Mouse (Mus musculus) lung, embryonic 15.5 days (tissue): ENCODE data around the gene Mamdc2. TPM values are rescaled to one million over a fixed set of nuclear protein-coding genes. Genes with fewer than 3 reads are reported as not detected.

Source experiments
- ATAC-seq: fragments of 200-750 bp; cut with Nextera tagmentation; 2 replicates; pipeline ENCODE4 v1.8.0; 2017; ENCODE audit warnings: moderate number of reproducible peaks, borderline replicate concordance; ENCODE audit not compliant: low FRiP score, low TSS enrichment; ENCODE audit errors: extremely low read depth
- H3K27ac ChIP-seq: fragments of 300-500 bp; sonication (generic); 2 replicates; pipeline ENCODE4 v1.5.1; 2015; ENCODE audit warnings: moderate library complexity, mild to moderate bottlenecking, inconsistent platforms
- H3K27me3 ChIP-seq: fragments of 300-500 bp; sonication (generic); 2 replicates; pipeline ENCODE4 v1.6.1; 2015; ENCODE audit warnings: inconsistent platforms
- H3K36me3 ChIP-seq: fragments of 300-500 bp; sonication (generic); 2 replicates; pipeline ENCODE4 v1.6.1; 2015; ENCODE audit warnings: inconsistent platforms
- H3K4me1 ChIP-seq: fragments of 300-500 bp; sonication (generic); 2 replicates; pipeline ENCODE4 v1.6.1; 2015; ENCODE audit warnings: inconsistent platforms
- H3K4me2 ChIP-seq: fragments of 300-500 bp; sonication (generic); 2 replicates; pipeline ENCODE4 v1.6.1; 2015; ENCODE audit warnings: inconsistent platforms, mild to moderate bottlenecking, moderate library complexity
- H3K4me3 ChIP-seq: fragments of 300-500 bp; sonication (generic); 2 replicates; pipeline ENCODE4 v1.5.1; 2015; ENCODE audit warnings: mild to moderate bottlenecking, inconsistent platforms
- H3K9ac ChIP-seq: fragments of 300-500 bp; sonication (generic); 2 replicates; pipeline ENCODE4 v1.6.1; 2015; ENCODE audit warnings: inconsistent platforms
- H3K9me3 ChIP-seq: fragments of 300-500 bp; sonication (generic); 2 replicates; pipeline ENCODE4 v1.6.1; 2016; ENCODE audit warnings: inconsistent platforms
- WGBS: fragments of 180-500 bp; shearing (Covaris S2); methylation state at CpG from one replicate; pipeline ENCODE4 v1.1.7; 2015; 5-methylcytosine and 5-hydroxymethylcytosine counted together
- polyA plus RNA-seq: library from polyadenylated mRNA; unstranded; fragments of >200 nt; fragmentation: Nextera tagmentation; extraction: Ambion mirVana; gene quantifications from 2 replicates; pipeline ENCODE4 v1.2.1, GENCODE M21; 2015

Gene Mamdc2
- polyA plus RNA-seq, 1 experiment from 2014 or later = 4.9 TPM

- Histone ChIP-seq H3K4me2 (no peak overlapping the region), H3K4me3 (no peak overlapping the region), H3K9ac (no peak overlapping the region), H3K4me1 (0 out of 2 replicates have a peak, but pooled peaks cover 3% of the 10 kb centered on the region), H3K36me3 (no peaks in the 10 kb centered on the region), H3K9me3 (no peaks in the 10 kb centered on the region), H3K27ac (no peak overlapping the region), H3K27me3 (no peaks in the 10 kb centered on the region)
- 46% methylated on average over 5 of the region's 5 CpGs for WGBS
- no peak for ATAC-seq
Measured at GRCm38 (mm10) chr19:23410800-23411199, 37.4 kb downstream of the Mamdc2 start.

GRCm38 (mm10) chr19:23410328-23410727, 37.9 kb downstream of the Mamdc2 start:
- no peaks in the 10 kb centered on the region for H3K27me3 ChIP-seq

GRCm38 (mm10) chr19:23401469-23402135, 46.6 kb downstream of the Mamdc2 start:
- no peak overlapping the region for H3K9ac ChIP-seq
- peaks cover 23% of the 10 kb centered on the region for H3K4me1 ChIP-seq
- no peak overlapping the region for H3K4me2 ChIP-seq
- no peaks in the 10 kb centered on the region for H3K36me3 ChIP-seq
- H3K9me3 ChIP-seq = no peaks in the 10 kb centered on the region
- peak overlapping the region; percentile 30; the same call in 1 of the 2 replicates for H3K27ac ChIP-seq
- H3K4me3 ChIP-seq = no peak overlapping the region
- 37% methylated on average over 12 of the region's 12 CpGs for WGBS
- ATAC-seq = peak; percentile 76; the same call in 1 of the 2 replicates
- H3K27me3 ChIP-seq = no peaks in the 10 kb centered on the region

More at GRCm38 (mm10) chr19:23410328-23410727, 37.9 kb downstream of the Mamdc2 start:
- H3K4me2 ChIP-seq = no peak overlapping the region
- 41% methylated on average over 4 of the region's 4 CpGs for WGBS
- no peak overlapping the region for H3K27ac ChIP-seq
- no peak overlapping the region for H3K4me3 ChIP-seq
- H3K4me1 ChIP-seq = 0 out of 2 replicates have a peak, but pooled peaks cover 3% of the 10 kb centered on the region
- no peaks in the 10 kb centered on the region for H3K9me3 ChIP-seq
- no peak for ATAC-seq
- H3K9ac ChIP-seq = no peak overlapping the region
- H3K36me3 ChIP-seq = no peaks in the 10 kb centered on the region

GRCm38 (mm10) chr19:23400485-23400884, 47.8 kb downstream of the Mamdc2 start:
- Histone ChIP-seq H3K4me1 (peaks cover 23% of the 10 kb centered on the region), H3K9me3 (no peaks in the 10 kb centered on the region), H3K27me3 (no peaks in the 10 kb centered on the region), H3K36me3 (no peaks in the 10 kb centered on the region), H3K27ac (peak overlapping the region; percentile 30; the same call in 1 of the 2 replicates), H3K4me2 (no peak overlapping the region), H3K4me3 (no peak overlapping the region), H3K9ac (no peak overlapping the region)
- WGBS = 24% methylated on average over 5 of the region's 5 CpGs
- ATAC-seq = peak; percentile 61

- Histone ChIP-seq H3K36me3 (no peaks in the 10 kb centered on the region), H3K9me3 (no peaks in the 10 kb centered on the region), H3K4me3 (no peak overlapping the region), H3K27me3 (no peaks in the 10 kb centered on the region), H3K27ac (no peak overlapping the region), H3K4me2 (no peak overlapping the region), H3K4me1 (peaks cover 12% of the 10 kb centered on the region; the same call in 1 of the 2 replicates), H3K9ac (no peak overlapping the region)
- WGBS = 53% methylated on average over 2 of the region's 2 CpGs
- no peak for ATAC-seq
Measured at GRCm38 (mm10) chr19:23395956-23396355, 52.3 kb downstream of the Mamdc2 start.

GRCm38 (mm10) chr19:23394597-23394996, 53.6 kb downstream of the Mamdc2 start:
- Histone ChIP-seq H3K36me3 (no peaks in the 10 kb centered on the region), H3K9ac (no peak overlapping the region), H3K4me1 (peaks cover 6% of the 10 kb centered on the region; the same call in 1 of the 2 replicates), H3K4me3 (no peak overlapping the region), H3K9me3 (no peaks in the 10 kb centered on the region), H3K27ac (no peak overlapping the region), H3K27me3 (no peaks in the 10 kb centered on the region), H3K4me2 (no peak overlapping the region)
- no peak for ATAC-seq
- 68% methylated on average over 1 of the region's 1 CpGs for WGBS

GRCm38 (mm10) chr19:23388862-23389272, 59.4 kb downstream of the Mamdc2 start:
- H3K27ac ChIP-seq = no peak overlapping the region; the same call in 1 of the 2 replicates
- 36% methylated on average over 4 of the region's 4 CpGs for WGBS
- ATAC-seq = no peak

GRCm38 (mm10) chr19:23388083-23388861, 60.0 kb downstream of the Mamdc2 start:
- H3K4me2 ChIP-seq = no peak overlapping the region
- H3K27me3 ChIP-seq = no peaks in the 10 kb centered on the region
- 7% methylated on average over 7 of the region's 7 CpGs for WGBS
- no peak overlapping the region for H3K4me3 ChIP-seq
- H3K36me3 ChIP-seq = no peaks in the 10 kb centered on the region
- ATAC-seq = no peak
- peaks cover 14% of the 10 kb centered on the region for H3K4me1 ChIP-seq
- no peak overlapping the region; the same call in 1 of the 2 replicates for H3K27ac ChIP-seq
- H3K9me3 ChIP-seq = no peaks in the 10 kb centered on the region
- no peak overlapping the region for H3K9ac ChIP-seq

More at GRCm38 (mm10) chr19:23388862-23389272, 59.4 kb downstream of the Mamdc2 start:
- H3K36me3 ChIP-seq = no peaks in the 10 kb centered on the region
- H3K9me3 ChIP-seq = no peaks in the 10 kb centered on the region
- peaks cover 14% of the 10 kb centered on the region for H3K4me1 ChIP-seq
- no peaks in the 10 kb centered on the region for H3K27me3 ChIP-seq
- no peak overlapping the region for H3K4me2 ChIP-seq
- H3K9ac ChIP-seq = no peak overlapping the region
- H3K4me3 ChIP-seq = no peak overlapping the region

- 84% methylated on average over 2 of the region's 2 CpGs for WGBS
- no peaks in the 10 kb centered on the region for H3K36me3 ChIP-seq
- no peak overlapping the region for H3K27ac ChIP-seq
- no peaks in the 10 kb centered on the region for H3K27me3 ChIP-seq
- H3K4me3 ChIP-seq = no peak overlapping the region
- H3K9ac ChIP-seq = no peak overlapping the region
- H3K4me1 ChIP-seq = peaks cover 8% of the 10 kb centered on the region
- H3K9me3 ChIP-seq = no peaks in the 10 kb centered on the region
- ATAC-seq = no peak
- H3K4me2 ChIP-seq = no peak overlapping the region
Measured at GRCm38 (mm10) chr19:23382396-23382795, 65.8 kb downstream of the Mamdc2 start.

- Histone ChIP-seq H3K27me3 (no peaks in the 10 kb centered on the region), H3K9ac (no peak overlapping the region), H3K4me1 (peaks cover 8% of the 10 kb centered on the region), H3K36me3 (no peaks in the 10 kb centered on the region), H3K4me2 (no peak overlapping the region), H3K4me3 (no peak overlapping the region), H3K27ac (no peak overlapping the region), H3K9me3 (no peaks in the 10 kb centered on the region)
- no peak for ATAC-seq
- WGBS = 97% methylated on average over 4 of the region's 4 CpGs
Measured at GRCm38 (mm10) chr19:23380968-23381367, 67.3 kb downstream of the Mamdc2 start.

- peaks cover 8% of the 10 kb centered on the region for H3K4me1 ChIP-seq
- no peak overlapping the region for H3K9ac ChIP-seq
- H3K36me3 ChIP-seq = no peaks in the 10 kb centered on the region
- no peak overlapping the region for H3K27ac ChIP-seq
- no peak overlapping the region for H3K4me3 ChIP-seq
- WGBS = 46% methylated on average over 8 of the region's 8 CpGs
- H3K9me3 ChIP-seq = no peaks in the 10 kb centered on the region
- ATAC-seq = peak; percentile 86; the same call in 1 of the 2 replicates
- no peak overlapping the region for H3K4me2 ChIP-seq
- H3K27me3 ChIP-seq = no peaks in the 10 kb centered on the region
Measured at GRCm38 (mm10) chr19:23379752-23380504, 68.3 kb downstream of the Mamdc2 start.
